Mouse (Mus musculus) urinary bladder, postnatal 4 days (tissue): ENCODE measurements at regions not wholly inside any gene's neighbourhood (a gene's known extent, or its start where the extent isn't known, plus 50 kb on each side); places are given as distances from the start of the nearest gene placed in this dataset.
"Not testable (repeated sequence)": the region's sequence is repeated elsewhere in the genome, so short reads cannot be mapped to it uniquely, and the experiment has no call there.

ENCODE experiments used
- DNase-seq, 2 experiments: peaks; one replicate each; pipeline ENCODE4 v3.0.0; 2021 to 2022; ENCODE audit warnings: low spot score in 2 of 2

GRCm38 (mm10) chr2:129949786-129950185, 62.4 kb upstream of the Tgm3 start:
- DNase-seq: not testable (repeated sequence)

- no peak for DNase-seq
These were observed 59.7 kb upstream of the Tgm3 start for GRCm38 (mm10) chr2:129952486-129952885.

- no peak for DNase-seq
These were observed 56.9 kb upstream of the Tgm3 start for GRCm38 (mm10) chr2:129955260-129955691.

GRCm38 (mm10) chr2:129958120-129958519, 54.0 kb upstream of the Tgm3 start:
- DNase-seq: no peak

- no peak for DNase-seq
These were observed 51.8 kb upstream of the Tgm3 start for GRCm38 (mm10) chr2:129960364-129960763.

- DNase-seq: no peak
These were observed 50.6 kb upstream of the Tgm3 start for GRCm38 (mm10) chr2:129961522-129961921.
